Mouse (Mus musculus) CD8-positive naive resting alpha-beta T cell, adult 2 months (primary cell): Measurements from ENCODE around the gene Psmb2.

Experiments used
- DNase-seq, 2 experiments: peaks; one replicate each; pipeline ENCODE4 v3.0.0; 2022; ENCODE audit warnings: low read depth in 2 of 2, low spot score in 2 of 2

The Psmb2 gene

GRCm38 (mm10) chr4:126707439-126707826 lies 30.0 kb downstream of the Psmb2 start:
- no peak for DNase-seq

DNA sequence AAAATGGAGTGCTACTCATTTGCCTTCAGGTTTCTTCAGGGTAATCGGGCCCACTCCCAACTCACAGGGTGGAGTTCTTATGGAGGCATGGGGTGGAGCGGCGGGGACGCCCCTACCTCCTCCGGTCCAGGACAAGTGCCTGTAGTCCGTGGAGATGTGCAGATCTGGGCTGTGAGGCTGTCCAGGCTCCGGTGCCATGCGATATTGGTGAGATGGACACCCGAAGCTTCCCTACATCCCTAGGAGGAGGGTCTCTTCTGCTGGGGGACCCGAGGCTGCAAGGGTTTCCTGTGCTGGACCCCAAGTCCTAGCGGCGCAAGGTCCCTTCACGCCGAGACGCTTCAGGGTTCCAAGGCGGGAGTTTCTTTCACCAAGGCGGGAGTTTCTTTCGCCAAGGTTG lies 54.7 kb downstream of the Psmb2 start:
- DNase-seq: no peak

- DNase-seq: no peak
Measured at GRCm38 (mm10) chr4:126732531-126733380, 55.3 kb downstream of the Psmb2 start.

GRCm38 (mm10) chr4:126734001-126734603 lies 56.7 kb downstream of the Psmb2 start:
- no peak for DNase-seq

GRCm38 (mm10) chr4:126734700-126735381 lies 57.4 kb downstream of the Psmb2 start:
- no peak for DNase-seq

- DNase-seq: no peak
Measured at GRCm38 (mm10) chr4:126735382-126736000, 58.1 kb downstream of the Psmb2 start.

DNA sequence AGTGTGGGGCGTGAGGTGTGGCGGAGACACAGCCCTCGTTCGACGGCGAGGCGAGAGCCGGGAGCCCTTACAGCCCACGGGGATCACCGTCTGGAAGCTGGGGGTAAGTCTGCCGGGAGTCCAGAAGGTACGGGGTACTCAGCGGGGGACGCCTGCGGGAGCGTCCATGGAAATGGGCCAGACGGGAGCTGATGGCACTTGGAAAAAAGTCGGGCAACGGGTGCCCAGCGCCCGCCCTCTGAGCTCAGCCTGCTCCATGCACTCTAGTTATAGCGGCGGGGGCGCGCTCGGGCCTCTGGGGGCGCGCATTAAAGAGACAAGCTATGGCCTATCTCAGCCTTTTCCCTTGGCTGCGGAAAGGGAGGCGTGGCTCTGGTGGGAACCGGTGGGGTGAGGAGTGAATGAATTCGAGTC lies 58.6 kb downstream of the Psmb2 start, which contains the start of gene Tfap2e:
Gene Tfap2e, minus strand, starts transcription at position 240 of the 414 bp plus-strand sequence.
- DNase-seq: no peak

DNA sequence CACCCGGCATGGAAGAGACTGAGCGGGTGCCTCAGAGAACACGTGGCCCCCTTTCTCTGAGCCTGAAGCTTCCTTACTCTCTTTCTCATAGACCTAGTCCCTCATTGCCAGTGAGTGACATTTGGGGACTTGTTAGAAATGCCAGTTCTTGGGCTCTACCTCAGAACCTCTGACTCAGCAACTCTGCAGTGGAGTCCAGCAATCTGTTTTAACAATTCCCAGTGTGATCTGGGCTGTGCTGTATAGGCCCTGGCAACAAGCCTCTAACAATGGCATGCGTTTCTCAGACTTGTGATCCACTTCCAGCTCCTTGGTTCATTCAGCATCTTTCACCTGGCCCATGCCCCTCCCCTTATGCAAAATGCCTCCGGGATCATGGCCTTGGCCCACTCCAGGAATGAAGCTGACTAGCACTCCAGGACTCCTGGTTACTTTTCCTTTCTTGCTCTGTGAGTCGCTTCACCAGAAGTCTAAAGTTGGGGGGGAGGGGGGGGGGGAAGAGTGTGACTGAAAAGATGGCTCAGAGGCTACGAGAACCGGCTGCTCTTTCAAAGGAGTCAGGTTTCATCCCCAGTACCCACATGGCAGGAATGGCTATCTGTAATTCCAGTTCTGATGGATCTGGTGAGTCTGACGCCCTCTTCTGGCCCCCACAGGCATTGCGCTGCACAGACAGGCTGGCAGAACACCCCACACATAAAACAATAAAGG lies 62.7 kb downstream of the Psmb2 start:
- no peak for DNase-seq

DNA sequence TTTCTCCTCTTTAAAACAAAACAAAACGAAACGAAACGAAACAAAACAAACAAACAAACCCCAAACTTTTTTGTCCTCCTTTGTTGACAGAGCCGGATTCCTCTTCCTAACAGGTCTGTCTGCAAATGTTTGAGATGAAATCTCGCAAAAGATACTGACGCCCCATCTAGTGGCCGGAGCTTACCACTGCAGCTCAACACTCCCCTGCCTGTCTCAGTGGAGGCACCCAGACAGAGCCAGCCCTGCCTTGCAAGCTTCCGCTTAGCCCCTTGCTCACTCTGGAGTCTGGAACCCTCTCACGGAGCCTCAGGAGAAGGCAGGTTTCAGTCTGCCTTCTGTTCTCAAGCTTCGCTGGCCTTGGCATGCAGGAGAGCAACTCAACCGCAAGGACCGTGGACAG lies 64.0 kb downstream of the Psmb2 start:
- peak; percentile 64 to 73 for DNase-seq

GRCm38 (mm10) chr4:126742976-126743375 lies 65.5 kb downstream of the Psmb2 start:
- DNase-seq: no peak

GRCm38 (mm10) chr4:126743713-126744112 lies 66.3 kb downstream of the Psmb2 start:
- no peak for DNase-seq

DNA sequence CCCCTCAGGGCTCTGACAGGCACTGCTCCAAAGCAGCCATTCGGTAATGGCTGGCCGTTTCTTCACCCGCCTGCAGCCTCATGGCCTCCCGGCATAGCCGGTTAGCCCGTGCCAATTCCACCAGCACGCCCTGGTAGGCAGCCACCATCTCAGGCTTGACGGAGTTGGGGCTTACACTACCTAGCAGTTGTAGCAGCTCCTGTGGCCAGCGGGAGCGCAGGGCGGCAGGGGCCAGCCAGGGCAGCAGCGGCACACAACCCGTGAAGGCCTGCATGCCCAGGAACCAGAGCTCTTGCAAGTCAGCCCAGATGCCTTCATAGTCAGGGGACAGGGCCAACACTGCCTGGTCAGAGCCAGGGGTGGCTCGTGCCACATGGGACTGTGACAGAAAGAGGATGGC lies 67.4 kb downstream of the Psmb2 start:
- no peak for DNase-seq

GRCm38 (mm10) chr4:126745506-126746193 lies 68.2 kb downstream of the Psmb2 start:
- DNase-seq: peak; percentile 54 to 69

GRCm38 (mm10) chr4:126746194-126746840 lies 68.9 kb downstream of the Psmb2 start:
- no peak for DNase-seq

- no peak for DNase-seq
Measured at GRCm38 (mm10) chr4:126748381-126748780, 71.0 kb downstream of the Psmb2 start.

GRCm38 (mm10) chr4:126749553-126749952 lies 72.1 kb downstream of the Psmb2 start:
- DNase-seq: no peak

DNA sequence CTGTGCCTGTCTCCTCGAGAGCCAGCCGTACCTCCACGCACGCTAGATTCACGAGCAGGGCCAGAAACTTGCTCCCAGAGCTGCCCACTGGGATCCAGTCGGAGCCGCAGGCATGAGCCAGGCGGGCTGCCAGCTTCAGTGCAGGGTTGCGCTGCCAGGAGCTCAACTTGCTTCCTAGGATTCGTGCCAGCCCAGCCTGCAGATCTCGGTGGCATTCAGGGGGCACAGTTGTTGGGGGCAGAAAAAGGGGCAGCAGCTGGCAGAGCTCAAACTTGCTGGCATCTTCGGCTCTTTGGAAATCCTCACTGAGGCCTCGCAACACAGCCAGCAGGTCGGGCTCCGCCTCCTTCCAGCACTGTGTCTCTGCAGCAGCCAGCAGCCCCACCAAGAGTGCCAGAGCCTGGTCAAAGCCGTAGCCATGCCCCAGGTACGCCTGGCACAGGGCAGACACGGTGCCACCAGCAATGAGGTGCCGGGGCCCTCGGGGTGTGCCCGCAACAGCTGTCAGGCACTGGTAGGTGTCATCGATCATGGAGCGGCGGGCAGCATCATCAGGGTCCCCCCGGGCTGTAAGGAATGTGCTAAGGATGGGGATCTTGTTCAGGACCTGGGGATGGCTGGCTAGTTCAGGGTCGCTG lies 72.7 kb downstream of the Psmb2 start:
- DNase-seq: no peak

DNA sequence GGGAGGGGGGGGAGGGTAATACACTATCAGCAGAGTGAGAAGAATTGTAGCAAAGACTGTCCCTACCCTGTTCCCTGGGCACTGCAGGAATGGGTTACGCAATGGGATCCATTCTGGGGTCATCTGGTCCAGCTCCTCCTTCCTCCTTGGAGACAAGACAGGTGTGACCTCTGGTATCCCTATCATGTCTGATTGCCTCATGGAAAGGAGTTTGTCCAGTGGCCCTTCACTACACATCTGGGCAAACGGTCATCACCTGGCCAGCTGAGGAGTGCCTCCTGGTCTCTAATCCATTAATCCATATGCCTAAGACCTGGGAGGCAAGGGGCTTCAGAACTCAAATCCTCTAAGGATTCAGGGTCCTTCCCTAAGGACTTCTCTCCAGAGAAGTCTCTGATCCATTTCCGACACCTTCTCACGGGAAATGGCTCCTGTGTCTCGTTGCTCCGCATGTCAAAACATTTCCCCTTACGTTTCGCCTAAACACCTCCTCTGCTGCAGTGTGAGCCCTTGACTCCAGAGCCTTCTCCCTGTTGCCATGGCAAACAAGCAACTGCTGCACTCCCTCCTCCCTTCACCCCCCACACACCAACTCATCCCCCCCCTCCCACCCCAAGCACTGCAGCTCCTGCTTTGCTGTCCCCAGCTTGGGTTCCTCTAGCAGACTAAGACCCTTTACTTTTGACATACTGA lies 73.6 kb downstream of the Psmb2 start:
- DNase-seq: no peak

GRCm38 (mm10) chr4:126751556-126752023 lies 74.2 kb downstream of the Psmb2 start:
- no peak for DNase-seq
